Mouse (Mus musculus): ENCODE data around the gene Vmn1r171.
"Not testable (repeated sequence)": the region's sequence is repeated elsewhere in the genome, so short reads cannot be mapped to it uniquely, and the experiment has no call there.

The Vmn1r171 gene

DNA sequence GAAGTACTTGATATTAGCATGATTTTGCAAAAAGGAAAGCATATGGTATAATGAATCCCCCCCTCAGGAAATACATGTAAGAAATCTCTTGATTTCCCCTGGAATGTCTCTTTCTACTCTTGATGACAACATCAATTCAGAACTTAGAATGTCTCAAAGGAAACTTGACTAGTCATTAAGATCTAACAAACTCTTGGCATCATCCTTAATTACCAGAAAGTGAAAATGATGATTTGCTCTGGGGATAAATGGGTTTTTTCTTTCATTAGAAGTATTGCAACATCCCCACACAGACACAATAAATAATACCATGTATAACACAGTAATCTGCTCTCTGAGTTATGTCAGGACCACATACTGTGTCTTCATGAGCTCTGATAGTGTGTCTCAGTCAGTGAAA is at the start of gene Vmn1r171:
Gene Vmn1r171, plus strand, starts transcription at position 301 of the 400 bp plus-strand sequence.
- DNase-seq = no peak

DNA sequence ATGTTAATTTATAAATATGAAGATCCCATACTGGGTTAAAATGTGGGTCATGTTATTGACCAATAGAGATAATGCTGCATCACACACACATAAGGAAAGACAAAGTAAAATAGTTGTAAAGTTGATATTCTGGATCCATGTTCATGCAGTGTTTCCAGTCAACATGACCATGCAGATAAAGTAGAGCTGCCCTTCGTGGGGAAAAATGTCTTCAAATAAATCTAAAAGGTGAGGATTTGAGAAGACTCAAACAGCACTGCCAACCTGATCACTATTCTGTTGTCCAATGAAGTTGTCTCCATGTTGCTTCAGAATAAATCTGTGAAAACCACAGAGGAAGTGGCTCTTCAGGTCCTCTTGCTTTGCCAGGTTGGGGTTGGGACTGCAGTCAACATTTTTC is 24.6 kb upstream of the Vmn1r171 start, which contains the start of gene Vmn1r170:
Gene Vmn1r170, plus strand, starts transcription at position 301 of the 400 bp plus-strand sequence.
- not testable (repeated sequence) for DNase-seq

DNA sequence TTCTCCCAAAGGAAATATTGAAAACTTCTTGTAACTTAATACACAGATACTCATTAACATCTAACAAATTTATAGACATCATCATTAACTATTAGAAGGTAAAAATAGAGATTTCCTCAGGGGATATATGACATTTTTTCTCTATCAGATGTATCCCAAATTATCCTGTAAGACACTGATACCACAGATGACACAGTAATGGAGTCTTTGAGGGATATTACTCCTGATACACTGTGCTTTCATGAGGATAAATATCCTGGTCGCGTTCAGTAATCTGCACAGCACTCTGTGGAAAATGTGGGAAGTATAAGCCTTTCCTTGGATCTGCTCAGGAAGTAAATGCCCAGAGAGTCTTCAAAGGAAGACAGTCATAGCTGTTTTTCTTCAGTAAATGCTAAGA is 27.5 kb downstream of the Vmn1r171 start, which contains the start of gene Vmn1r172:
Gene Vmn1r172, plus strand, starts transcription at position 301 of the 400 bp plus-strand sequence.
- DNase-seq = no peak
